Mouse (Mus musculus): ENCODE measurements around the gene Pdss2.

GRCm38 (mm10) chr10:43462821-43463220, 241.5 kb downstream of the Pdss2 start:
- TF ChIP-seq CTCF (IDR thresholded peaks at IDR 0.05; ENCODE audit: insufficient read depth, low read length): no peak
- no peak for TF ChIP-seq POLR2A (IDR thresholded peaks at IDR 0.05; ENCODE audit: borderline replicate concordance, extremely low read depth, low read depth, low read length)

All from lung, adult 2 months (tissue).